Mouse (Mus musculus) common myeloid progenitor, adult 5-6 weeks (primary cell): ENCODE data around the gene Zfp277. TPM values are rescaled to one million over a fixed set of nuclear protein-coding genes. Genes with fewer than 3 reads are reported as not detected.

ENCODE experiments used
- ATAC-seq: replicated peaks from 2 replicates; pipeline ENCODE4 v1.8.0; 2016; ENCODE audit warnings: low read depth, mild to moderate bottlenecking, moderate TSS enrichment, inconsistent platforms; ENCODE audit not compliant: poor library complexity, severe bottlenecking
- total RNA-seq: library from RNA; stranded (forward); fragments of 200-1000, 187-1606 nt; gene quantifications from 2 replicates; pipeline ENCODE4 v1.2.3, GENCODE M21; 2017

Zfp277 gene
- 32.3 and 32.9 TPM in 2 replicates for total RNA-seq

GRCm38 (mm10) chr12:40445648-40446449 is at the start of gene Zfp277, which contains the start of gene Dock4:
Zfp277 (minus strand) TSS chr12:40445902.
Dock4 (plus strand) TSS chr12:40445952.
- ATAC-seq, result peak; percentile 91

- ATAC-seq, result no peak
These were observed 40.5 kb upstream of the Zfp277 start for GRCm38 (mm10) chr12:40486047-40486837.

GRCm38 (mm10) chr12:40485210-40485609 is 39.5 kb upstream of the Zfp277 start:
- no peak for ATAC-seq

- ATAC-seq, result no peak
These were observed 38.5 kb upstream of the Zfp277 start for GRCm38 (mm10) chr12:40484224-40484623.

- ATAC-seq, result no peak
These were observed 32.1 kb upstream of the Zfp277 start for GRCm38 (mm10) chr12:40477621-40478452.

- no peak for ATAC-seq
These were observed 28.0 kb upstream of the Zfp277 start for GRCm38 (mm10) chr12:40473709-40474108.

GRCm38 (mm10) chr12:40471649-40472399 is 26.1 kb upstream of the Zfp277 start:
- ATAC-seq, result no peak

- ATAC-seq, result no peak
These were observed 23.3 kb upstream of the Zfp277 start for GRCm38 (mm10) chr12:40469009-40469408.

- ATAC-seq, result no peak
These were observed 22.5 kb upstream of the Zfp277 start for GRCm38 (mm10) chr12:40468235-40468634.

- ATAC-seq, result no peak
These were observed 18.6 kb upstream of the Zfp277 start for GRCm38 (mm10) chr12:40464282-40464681.

- no peak for ATAC-seq
These were observed 18.1 kb upstream of the Zfp277 start for GRCm38 (mm10) chr12:40463828-40464227.

- ATAC-seq, result no peak
These were observed 17.1 kb upstream of the Zfp277 start for GRCm38 (mm10) chr12:40462693-40463235.

- ATAC-seq, result 0 out of 2 replicates have a peak, but pooled peaks have one; percentile 25
These were observed 14.1 kb upstream of the Zfp277 start for GRCm38 (mm10) chr12:40459673-40460265.

GRCm38 (mm10) chr12:40458977-40459376 is 13.3 kb upstream of the Zfp277 start:
- ATAC-seq, result no peak

- no peak for ATAC-seq
These were observed 10.8 kb upstream of the Zfp277 start for GRCm38 (mm10) chr12:40456517-40456916.

GRCm38 (mm10) chr12:40449119-40449795 is 3.6 kb upstream of the Zfp277 start:
- ATAC-seq, result no peak

- ATAC-seq, result no peak
These were observed 2.1 kb upstream of the Zfp277 start for GRCm38 (mm10) chr12:40447561-40448355.
